Mouse (Mus musculus) neural tube, embryonic 11.5 days (tissue): ENCODE data around the gene Apobec2. TPM values are rescaled to one million over a fixed set of nuclear protein-coding genes. Genes with fewer than 3 reads are reported as not detected.

ENCODE experiments used
- ATAC-seq: fragments of 200-750 bp; cut with Nextera tagmentation; 2 replicates; pipeline ENCODE4 v1.8.0; 2017; ENCODE audit warnings: moderate number of reproducible peaks, mild to moderate bottlenecking, moderate TSS enrichment, moderate library complexity; ENCODE audit not compliant: insufficient read depth, low FRiP score, low TSS enrichment
- DNase-seq: peaks from one replicate; pipeline ENCODE4 v3.0.0-alpha.2; 2015; ENCODE audit warnings: low spot score
- H3K27ac ChIP-seq: fragments of 300-500 bp; sonication (generic); 2 replicates; pipeline ENCODE4 v1.5.1; 2014; ENCODE audit warnings: low read depth, mild to moderate bottlenecking, low read length
- H3K27me3 ChIP-seq: fragments of 300-500 bp; sonication (generic); 2 replicates; pipeline ENCODE4 v1.6.1; 2014; ENCODE audit warnings: mild to moderate bottlenecking, low read length, mixed read lengths; ENCODE audit not compliant: control insufficient read depth, insufficient read depth
- H3K36me3 ChIP-seq: fragments of 300-500 bp; sonication (generic); 2 replicates; pipeline ENCODE4 v1.6.1; 2014; ENCODE audit warnings: mild to moderate bottlenecking, low read length, moderate library complexity, mixed read lengths; ENCODE audit not compliant: control insufficient read depth, insufficient read depth
- H3K4me1 ChIP-seq: fragments of 300-500 bp; sonication (generic); 2 replicates; pipeline ENCODE4 v1.6.1; 2014; ENCODE audit warnings: low read length, mixed read lengths; ENCODE audit not compliant: control insufficient read depth, insufficient read depth
- H3K4me2 ChIP-seq: fragments of 300-500 bp; sonication (generic); 2 replicates; pipeline ENCODE4 v1.6.1; 2014; ENCODE audit warnings: low read depth, mild to moderate bottlenecking, moderate library complexity
- H3K4me3 ChIP-seq: fragments of 300-500 bp; sonication (generic); 2 replicates; pipeline ENCODE4 v1.5.1; 2014; ENCODE audit warnings: low read depth, low read length
- H3K9ac ChIP-seq: fragments of 300-500 bp; sonication (generic); 2 replicates; pipeline ENCODE4 v1.6.1; 2014; ENCODE audit warnings: mild to moderate bottlenecking, low read length
- H3K9me3 ChIP-seq: fragments of 300-500 bp; sonication (generic); 2 replicates; pipeline ENCODE4 v1.6.1; 2016; ENCODE audit warnings: low read length; ENCODE audit not compliant: control insufficient read depth
- WGBS: fragments of 180-500 bp; shearing (Covaris S2); extraction: QIAGEN DNeasy Blood & Tissue Kit; methylation state at CpG from one replicate; pipeline ENCODE4 v1.1.7; 2014; 5-methylcytosine and 5-hydroxymethylcytosine counted together
- polyA plus RNA-seq: library from polyadenylated mRNA; unstranded; fragments of >200 nt; fragmentation: Nextera tagmentation; extraction: Ambion mirVana; gene quantifications from 2 replicates; pipeline ENCODE4 v1.2.1, GENCODE M21; 2014

The Apobec2 gene
- polyA plus RNA-seq, 1 experiment from 2014 or later: 5.7 TPM

GRCm38 (mm10) chr17:48431054-48431453, 1.7 kb downstream of the Apobec2 start:
- Histone ChIP-seq H3K4me2 (no peak overlapping the region), H3K4me1 (peaks cover 4% of the 10 kb centered on the region; the same call in 1 of the 2 replicates), H3K36me3 (no peaks in the 10 kb centered on the region), H3K9ac (no peak overlapping the region), H3K27ac (no peak overlapping the region), H3K27me3 (no peaks in the 10 kb centered on the region), H3K9me3 (no peaks in the 10 kb centered on the region), H3K4me3 (no peak overlapping the region)
- 78% methylated on average over 5 of the region's 5 CpGs for WGBS
- ATAC-seq: no peak
- DNase-seq: no peak

DNA sequence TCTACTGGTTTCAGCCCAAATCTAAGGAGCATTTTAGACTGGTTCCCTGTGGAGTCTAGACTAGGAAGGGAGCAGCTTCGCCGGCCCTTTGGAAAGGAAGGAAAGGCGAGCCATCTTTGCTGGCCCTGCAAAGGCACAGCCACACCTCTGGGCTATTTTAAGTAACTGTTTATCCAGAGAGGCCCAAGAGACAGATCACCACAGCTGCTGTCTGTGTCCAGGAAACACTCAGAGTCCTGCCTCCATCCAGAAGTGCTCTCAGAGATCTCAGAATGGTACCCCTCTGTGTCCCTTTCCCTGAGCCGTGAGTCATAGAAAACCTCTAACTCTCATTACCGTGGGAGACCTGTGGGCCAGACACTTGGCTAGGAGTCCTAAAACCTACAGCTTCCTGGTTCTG, 2.3 kb downstream of the Apobec2 start:
- DNase-seq: no peak
- H3K9ac ChIP-seq: no peak overlapping the region; the same call in 1 of the 2 replicates

DNA sequence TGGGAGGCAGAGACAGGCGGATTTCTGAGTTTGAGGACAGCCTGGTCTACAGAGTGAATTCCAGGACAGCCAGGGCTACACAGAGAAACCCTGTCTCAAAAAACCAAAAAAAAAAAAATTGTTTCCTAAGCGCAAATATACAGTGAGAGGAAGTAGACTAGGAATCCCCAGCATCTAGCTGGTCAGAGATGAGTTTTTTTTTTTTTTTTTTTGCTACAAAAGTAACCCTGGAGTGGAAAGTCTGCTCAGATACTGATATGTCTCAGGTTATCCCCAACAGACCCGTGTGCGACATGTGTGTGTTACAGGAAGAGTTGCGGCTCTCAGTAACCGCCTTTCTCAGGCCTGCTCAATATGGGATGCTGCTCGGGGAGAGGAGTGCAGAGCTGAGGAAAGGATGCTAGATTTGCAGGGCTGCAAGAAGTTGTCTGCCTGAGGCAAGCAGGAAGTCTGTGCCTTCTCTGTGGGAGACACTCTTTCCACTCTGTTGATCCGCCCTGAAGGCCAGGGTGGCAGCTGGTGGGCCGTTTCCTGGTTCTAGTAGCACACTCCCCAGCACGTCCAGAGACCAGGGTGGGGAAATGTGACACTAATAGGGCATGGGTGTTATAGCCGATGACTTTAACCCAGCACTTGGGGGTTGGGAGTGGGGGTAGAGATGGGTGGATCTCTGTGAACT, 4.7 kb downstream of the Apobec2 start:
- no peak for DNase-seq
- H3K27ac ChIP-seq: no peak overlapping the region
- H3K4me1 ChIP-seq: peaks cover 4% of the 10 kb centered on the region; the same call in 1 of the 2 replicates
- H3K27me3 ChIP-seq: no peaks in the 10 kb centered on the region
- no peak for ATAC-seq
- H3K36me3 ChIP-seq: no peaks in the 10 kb centered on the region
- no peak overlapping the region for H3K9ac ChIP-seq
- 70% methylated on average over 11 of the region's 11 CpGs for WGBS
- no peak overlapping the region for H3K4me3 ChIP-seq
- no peaks in the 10 kb centered on the region for H3K9me3 ChIP-seq
- no peak overlapping the region for H3K4me2 ChIP-seq

More for the DNA sequence above, 2.3 kb downstream of the Apobec2 start:
- no peak overlapping the region for H3K4me2 ChIP-seq
- 39% methylated on average over 5 of the region's 5 CpGs for WGBS
- H3K36me3 ChIP-seq: no peaks in the 10 kb centered on the region
- 0 out of 2 replicates have a peak overlapping the region, but pooled peaks have one; percentile 17 for H3K27ac ChIP-seq
- peaks cover 4% of the 10 kb centered on the region; the same call in 1 of the 2 replicates for H3K4me1 ChIP-seq
- H3K9me3 ChIP-seq: no peaks in the 10 kb centered on the region
- H3K27me3 ChIP-seq: no peaks in the 10 kb centered on the region
- H3K4me3 ChIP-seq: no peak overlapping the region
- no peak for ATAC-seq

DNA sequence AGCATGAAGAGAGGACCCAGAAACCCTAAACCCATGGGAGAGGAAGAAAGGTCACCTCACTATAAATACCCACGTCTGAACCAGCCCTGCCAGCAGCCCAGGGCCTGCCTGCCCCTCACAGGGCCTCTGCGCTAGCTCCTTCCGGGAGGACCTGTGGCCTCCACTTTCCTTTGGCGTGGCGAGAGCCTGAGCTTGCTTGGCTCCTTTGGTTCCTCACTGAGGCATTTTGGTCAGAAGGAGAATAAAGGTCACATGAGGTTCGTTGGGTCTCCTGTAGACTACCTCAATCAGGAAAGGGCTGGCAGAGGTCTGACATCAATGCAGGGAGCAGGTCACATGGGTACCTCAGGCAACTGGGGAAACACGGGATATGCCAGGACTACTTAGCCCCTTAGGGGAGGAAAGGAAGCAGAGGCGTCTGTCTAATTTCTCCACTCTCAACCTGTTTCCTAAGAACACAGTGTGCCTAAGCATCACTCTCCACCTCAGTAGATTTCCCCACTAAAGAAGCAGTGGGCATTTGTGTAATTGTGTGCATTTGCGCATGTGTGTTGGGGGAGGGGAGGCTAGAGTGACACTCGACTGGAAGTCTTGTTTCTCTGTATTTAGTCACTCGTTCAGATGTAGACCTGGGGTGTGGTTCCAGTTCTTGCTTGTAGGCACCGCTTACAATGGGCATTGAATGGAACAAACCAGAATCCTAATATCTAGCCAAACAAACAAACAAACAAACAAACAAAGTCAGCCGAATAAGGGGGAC, 5.6 kb downstream of the Apobec2 start:
- no peak overlapping the region for H3K4me3 ChIP-seq
- H3K27ac ChIP-seq: no peak overlapping the region
- no peaks in the 10 kb centered on the region for H3K9me3 ChIP-seq
- DNase-seq (no peak), ATAC-seq (no peak)
- 74% methylated on average over 13 of the region's 13 CpGs for WGBS
- no peaks in the 10 kb centered on the region for H3K36me3 ChIP-seq
- no peak overlapping the region for H3K4me2 ChIP-seq
- H3K4me1 ChIP-seq: peaks cover 4% of the 10 kb centered on the region; the same call in 1 of the 2 replicates
- H3K9ac ChIP-seq: no peak overlapping the region
- H3K27me3 ChIP-seq: no peaks in the 10 kb centered on the region

DNA sequence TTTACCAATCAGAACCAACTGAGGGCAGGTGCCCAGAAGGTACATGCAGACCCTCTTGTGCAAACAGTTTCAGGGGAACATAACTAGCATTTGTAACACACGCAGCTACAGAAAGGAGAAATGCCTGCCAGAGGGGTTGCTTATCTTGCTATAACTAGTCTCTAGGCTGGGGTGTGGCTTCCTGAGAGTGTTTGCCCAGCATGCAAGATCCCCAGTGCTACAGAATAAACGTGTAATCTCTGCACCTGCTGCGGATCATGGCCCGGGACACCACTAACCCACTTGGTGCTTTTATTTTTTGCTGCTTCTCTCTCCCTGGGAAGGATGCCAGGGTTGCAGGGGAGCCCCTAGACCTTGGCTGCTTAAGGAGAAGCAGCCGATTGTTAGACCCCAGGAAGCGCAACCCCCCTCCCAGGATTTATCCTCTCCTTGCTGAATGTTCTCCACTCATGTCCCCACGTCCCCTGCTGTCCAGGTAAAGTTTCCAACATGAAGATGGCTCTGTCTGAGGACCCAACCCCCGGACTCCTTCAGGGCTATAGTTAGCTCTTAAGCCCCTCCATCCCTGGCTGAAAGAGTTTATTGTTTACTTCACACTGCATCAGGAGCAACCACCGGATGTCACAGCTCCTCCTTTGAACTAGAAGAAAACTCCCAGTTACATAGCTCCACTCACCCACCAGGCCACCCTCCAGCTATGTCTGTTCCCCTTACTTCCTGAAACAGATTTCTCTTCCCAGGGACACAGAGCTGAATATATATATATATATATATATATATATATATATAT, 6.7 kb downstream of the Apobec2 start:
- Histone ChIP-seq H3K4me1 (peaks cover 4% of the 10 kb centered on the region; the same call in 1 of the 2 replicates), H3K36me3 (no peaks in the 10 kb centered on the region), H3K9me3 (no peaks in the 10 kb centered on the region), H3K9ac (no peak overlapping the region), H3K4me2 (no peak overlapping the region), H3K27me3 (no peaks in the 10 kb centered on the region), H3K4me3 (no peak overlapping the region), H3K27ac (no peak overlapping the region)
- no peak for DNase-seq
- ATAC-seq: no peak
- 56% methylated on average over 9 of the region's 9 CpGs for WGBS

DNA sequence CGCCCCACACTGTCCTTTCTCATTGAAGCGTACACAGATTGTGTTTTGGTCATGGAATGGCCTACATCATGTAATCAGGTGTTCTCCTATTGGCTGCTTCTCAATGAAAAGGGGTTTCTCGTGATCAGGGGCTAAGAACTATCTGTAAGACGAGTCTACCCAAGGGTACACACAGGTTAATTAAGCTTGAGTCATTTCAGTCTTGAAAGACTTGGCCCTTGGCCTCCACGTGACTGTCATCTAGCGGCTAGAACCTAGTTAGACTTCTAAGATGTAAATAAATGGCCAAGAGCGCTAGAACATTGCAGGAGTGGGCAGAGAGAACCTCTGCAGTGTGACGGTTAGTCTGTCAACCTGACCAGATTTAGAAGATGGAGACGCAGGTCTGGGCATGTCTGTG, 8.5 kb downstream of the Apobec2 start:
- Histone ChIP-seq H3K27ac (no peak overlapping the region), H3K4me1 (peaks cover 4% of the 10 kb centered on the region; the same call in 1 of the 2 replicates), H3K9ac (no peak overlapping the region), H3K9me3 (no peaks in the 10 kb centered on the region), H3K27me3 (no peaks in the 10 kb centered on the region), H3K36me3 (no peaks in the 10 kb centered on the region), H3K4me3 (no peak overlapping the region), H3K4me2 (no peak overlapping the region)
- DNase-seq: no peak
- no peak for ATAC-seq
- 88% methylated on average over 9 of the region's 9 CpGs for WGBS

GRCm38 (mm10) chr17:48419571-48419970, 13.2 kb downstream of the Apobec2 start:
- DNase-seq: no peak
- no peaks in the 10 kb centered on the region; the same call in 1 of the 2 replicates for H3K36me3 ChIP-seq
- no peaks in the 10 kb centered on the region for H3K4me1 ChIP-seq
- no peak overlapping the region for H3K4me3 ChIP-seq
- ATAC-seq: no peak
- no peaks in the 10 kb centered on the region for H3K27me3 ChIP-seq
- H3K9ac ChIP-seq: no peak overlapping the region
- WGBS: 56% methylated on average over 2 of the region's 2 CpGs
- no peak overlapping the region for H3K4me2 ChIP-seq
- H3K9me3 ChIP-seq: no peaks in the 10 kb centered on the region
- no peak overlapping the region for H3K27ac ChIP-seq

DNA sequence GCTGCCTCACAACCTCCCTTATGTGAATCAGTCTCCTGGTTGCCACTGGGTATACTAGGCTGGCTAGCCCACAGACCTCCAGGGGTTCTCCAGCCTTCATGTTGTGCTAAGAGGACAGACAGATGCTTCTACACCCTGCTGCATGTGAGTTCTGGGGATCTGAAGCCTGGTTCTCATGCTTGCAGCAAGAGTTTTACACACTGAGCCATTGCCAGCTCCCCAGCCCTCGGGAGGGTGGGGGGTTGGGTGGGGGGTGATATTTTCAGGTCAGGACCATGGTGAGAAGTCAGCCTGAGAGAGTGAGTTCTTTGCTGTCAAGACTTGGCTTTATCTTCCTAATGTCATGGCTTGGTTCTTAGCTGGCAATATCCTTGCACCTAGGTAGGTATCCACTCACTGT, 13.9 kb downstream of the Apobec2 start:
- Histone ChIP-seq H3K4me2 (no peak overlapping the region), H3K9me3 (no peaks in the 10 kb centered on the region), H3K4me1 (no peaks in the 10 kb centered on the region), H3K27ac (no peak overlapping the region), H3K4me3 (no peak overlapping the region), H3K27me3 (no peaks in the 10 kb centered on the region), H3K36me3 (no peaks in the 10 kb centered on the region; the same call in 1 of the 2 replicates), H3K9ac (no peak overlapping the region)
- 90% methylated on average over 1 of the region's 1 CpGs for WGBS
- ATAC-seq (no peak), DNase-seq (no peak)
